Mouse (Mus musculus) CH12.LX (cell line): Measurements from ENCODE around the gene Tgfb2. TPM values are rescaled to one million over a fixed set of nuclear protein-coding genes. Genes with fewer than 3 reads are reported as not detected.

ENCODE experiments used
- DNase-seq: peaks from one replicate; pipeline ENCODE4 v3.0.0-alpha.2; 2013; ENCODE audit errors: extremely low read depth
- H3K27ac ChIP-seq: 2 replicates; pipeline ENCODE4 v1.5.1; 2012; ENCODE audit warnings: low read depth, mild to moderate bottlenecking, control low read depth, moderate library complexity; ENCODE audit not compliant: insufficient read depth
- H3K27me3 ChIP-seq: replicated peaks from 2 replicates; pipeline ENCODE3; 2012; ENCODE audit warnings: inconsistent platforms
- H3K36me3 ChIP-seq, 2 experiments: replicated peaks in 1 of 2; 2 replicates each; pipeline versions ENCODE3 to v1.6.1; 2012; ENCODE audit warnings: inconsistent platforms in 1 of 2, low read length in 1 of 2, mild to moderate bottlenecking in 1 of 2, mixed read lengths in 1 of 2, moderate library complexity in 1 of 2; ENCODE audit not compliant: control insufficient read depth in 1 of 2, insufficient read depth in 1 of 2
- H3K4me1 ChIP-seq, 2 experiments: 2 replicates each; pipeline ENCODE4 v1.6.1; 2012; ENCODE audit warnings: inconsistent platforms in 1 of 2, moderate library complexity in 1 of 2; ENCODE audit not compliant: insufficient read depth in 2 of 2, control insufficient read depth in 1 of 2
- H3K4me2 ChIP-seq: 2 replicates; pipeline ENCODE4 v1.6.1; 2012; ENCODE audit warnings: low read depth, mild to moderate bottlenecking, control low read depth; ENCODE audit not compliant: poor library complexity, insufficient read depth, severe bottlenecking
- H3K4me3 ChIP-seq, 3 experiments: fragments of 150-350 bp in 1 of 3; sonication (generic) in 1 of 3; replicated peaks in 1 of 3; 2 replicates each; pipeline versions ENCODE3 to v1.5.1; 2011 to 2012; ENCODE audit warnings: low read depth in 2 of 3, low read length in 2 of 3, mild to moderate bottlenecking in 2 of 3, moderate library complexity in 2 of 3, control low read depth in 1 of 3, improper control_type of control experiment in 1 of 3, inconsistent platforms in 1 of 3, mixed read lengths in 1 of 3; ENCODE audit not compliant: poor library complexity in 1 of 3
- H3K79me2 ChIP-seq: replicated peaks from 2 replicates; pipeline ENCODE4 v1.6.1; 2012; ENCODE audit warnings: mild to moderate bottlenecking, moderate library complexity; ENCODE audit not compliant: control insufficient read depth, poor library complexity, insufficient read depth, severe bottlenecking; ENCODE audit errors: extremely low read depth
- H3K9ac ChIP-seq: 2 replicates; pipeline ENCODE4 v1.6.1; 2012; ENCODE audit warnings: low read depth, mild to moderate bottlenecking, control low read depth, moderate library complexity; ENCODE audit not compliant: insufficient read depth
- H3K9me3 ChIP-seq: replicated peaks from 2 replicates; pipeline ENCODE3; 2012; ENCODE audit warnings: low read length, inconsistent platforms, mixed read lengths
- ELF1 ChIP-seq: IDR thresholded peaks from 2 replicates; pipeline ENCODE4 v1.6.1; 2014; ENCODE audit warnings: low read depth, mild to moderate bottlenecking, inconsistent platforms, low read length, improper control_type of control experiment
- EP300 ChIP-seq: IDR thresholded peaks from 2 replicates; pipeline ENCODE4 v1.6.1; 2011; ENCODE audit warnings: low read length, improper control_type of control experiment
- ETS1 ChIP-seq: conservative IDR thresholded peaks from 2 replicates; pipeline ENCODE4 v1.6.1; 2012; ENCODE audit warnings: low read depth, mild to moderate bottlenecking, inconsistent platforms, low read length, improper control_type of control experiment, moderate library complexity
- GABPA ChIP-seq: IDR thresholded peaks from 2 replicates; pipeline ENCODE4 v1.6.1; 2012; ENCODE audit warnings: low read depth, low read length, improper control_type of control experiment, inconsistent platforms; ENCODE audit not compliant: insufficient replicate concordance
- JUN ChIP-seq: IDR thresholded peaks from 2 replicates; pipeline ENCODE4 v1.6.1; 2011; ENCODE audit warnings: low read depth, mild to moderate bottlenecking, low read length, improper control_type of control experiment, moderate library complexity; ENCODE audit not compliant: insufficient read depth
- JUND ChIP-seq: conservative IDR thresholded peaks from 2 replicates; pipeline ENCODE4 v1.6.1; 2011; ENCODE audit warnings: low read depth, low read length, improper control_type of control experiment
- MAFK ChIP-seq: IDR thresholded peaks from 2 replicates; pipeline ENCODE4 v1.6.1; 2011; ENCODE audit warnings: low read length, improper control_type of control experiment; ENCODE audit not compliant: insufficient replicate concordance
- MEF2A ChIP-seq: IDR thresholded peaks from 2 replicates; pipeline ENCODE4 v1.6.1; 2014; ENCODE audit warnings: low read depth, mild to moderate bottlenecking, inconsistent platforms, low read length, improper control_type of control experiment, borderline replicate concordance
- MXI1 ChIP-seq: IDR thresholded peaks from 2 replicates; pipeline ENCODE4 v1.6.1; 2011; ENCODE audit warnings: mild to moderate bottlenecking, low read depth, low read length, improper control_type of control experiment
- MYC ChIP-seq: IDR thresholded peaks from 2 replicates; pipeline ENCODE4 v1.6.1; 2011; ENCODE audit warnings: low read depth, mild to moderate bottlenecking, improper control_type of control experiment, low read length
- NELFE ChIP-seq: IDR thresholded peaks from 2 replicates; pipeline ENCODE4 v1.6.1; 2011; ENCODE audit warnings: low read depth, low read length, improper control_type of control experiment
- NRF1 ChIP-seq: IDR thresholded peaks from 2 replicates; pipeline ENCODE4 v1.6.1; 2014; ENCODE audit warnings: low read depth, mild to moderate bottlenecking, inconsistent platforms, low read length, improper control_type of control experiment, moderate library complexity
- PAX5 ChIP-seq: IDR thresholded peaks from 2 replicates; pipeline ENCODE4 v1.6.1; 2012; ENCODE audit warnings: low read length, inconsistent platforms, mixed read lengths
- POLR2A ChIP-seq: IDR thresholded peaks from 2 replicates; pipeline ENCODE4 v1.6.1; 2011; ENCODE audit warnings: low read depth, mild to moderate bottlenecking, improper control_type of control experiment, low read length
- POLR2AphosphoS2 ChIP-seq: IDR thresholded peaks from 2 replicates; pipeline ENCODE4 v1.6.1; 2011; ENCODE audit warnings: low read depth, low read length, improper control_type of control experiment
- RCOR1 ChIP-seq: conservative IDR thresholded peaks from 2 replicates; pipeline ENCODE4 v1.6.1; 2012; ENCODE audit warnings: low read depth, mild to moderate bottlenecking, inconsistent platforms, low read length, improper control_type of control experiment
- USF1 ChIP-seq: IDR thresholded peaks from 2 replicates; pipeline ENCODE4 v1.6.1; 2014; ENCODE audit warnings: low read depth, mild to moderate bottlenecking, inconsistent platforms, low read length, improper control_type of control experiment
- dilution Hi-C: fragments of 300-500 bp; cut with MboI; formaldehyde crosslinking; loops from 2 replicates; pipeline ENCODE4 v1.14.3; 2020; ENCODE audit warnings: low sequenced_read_pairs; ENCODE audit not compliant: extremely low pct_unique_long_range_greater_than_20kb, extremely low pct_ligation_motif_present
- in situ Hi-C: fragments of 300-500 bp; cut with MboI; formaldehyde crosslinking; loops from 3 replicates; pipeline ENCODE4 v1.14.3; 2019; ENCODE audit warnings: low sequenced_read_pairs, low pct_ligation_motif_present, low pct_unique_long_range_greater_than_20kb, mixed read lengths
- polyA plus RNA-seq: library from polyadenylated mRNA; unstranded; fragments of >175 nt; gene quantifications from 2 replicates; pipeline ENCODE4 v1.2.1, GENCODE M21; 2012; ENCODE audit warnings: low read depth; ENCODE audit not compliant: insufficient read length
- total RNA-seq, 2 experiments: library from RNA; depleted of rRNA; stranded (reverse); fragments of 300-350 nt in 1 of 2; fragments of >200 nt in 1 of 2; gene quantifications; 2 replicates each; pipeline ENCODE4 v1.2.3; 2012 to 2014

Tgfb2 gene
- total and polyA plus RNA-seq, 3 experiments, result 0.04 TPM; not detected in 2

DNA sequence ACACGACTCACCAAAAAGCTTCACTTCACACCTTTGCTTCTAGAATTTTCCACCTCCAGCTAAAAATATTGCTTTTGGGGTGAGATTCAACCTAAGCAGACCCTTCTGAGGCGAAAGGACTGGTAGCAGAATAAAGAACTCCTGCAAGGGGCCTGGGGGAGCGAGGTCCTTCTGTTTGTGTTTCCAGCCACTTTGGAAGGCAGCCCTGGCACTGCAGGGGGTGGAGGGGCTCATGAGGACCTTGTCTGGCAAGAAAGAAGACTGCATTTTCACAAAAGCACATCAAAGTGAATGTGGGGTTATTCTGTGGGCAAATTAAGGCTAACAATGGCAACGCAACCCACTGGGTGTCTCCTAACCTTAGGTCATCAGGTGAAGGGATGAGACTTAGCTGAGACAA lies 32.6 kb downstream of the Tgfb2 start:
- no peak for TF ChIP-seq GABPA
- TF ChIP-seq NRF1, result no peak
- no peak for TF ChIP-seq MYC
- no peak for TF ChIP-seq RCOR1
- in situ Hi-C loops, result no loop called here
- dilution Hi-C loops, result no loop called here
- H3K27me3 ChIP-seq, result no peaks in the 10 kb centered on the region
- H3K4me1 ChIP-seq, result no peaks in the 10 kb centered on the region
- H3K4me3 ChIP-seq, result no peak overlapping the region
- no peaks in the 10 kb centered on the region for H3K79me2 ChIP-seq
- H3K4me2 ChIP-seq, result no peak overlapping the region
- no peaks in the 10 kb centered on the region for H3K36me3 ChIP-seq
- DNase-seq, result no peak
- H3K9ac ChIP-seq, result no peak overlapping the region
- H3K27ac ChIP-seq, result no peak overlapping the region
- no peaks in the 10 kb centered on the region for H3K9me3 ChIP-seq

DNA sequence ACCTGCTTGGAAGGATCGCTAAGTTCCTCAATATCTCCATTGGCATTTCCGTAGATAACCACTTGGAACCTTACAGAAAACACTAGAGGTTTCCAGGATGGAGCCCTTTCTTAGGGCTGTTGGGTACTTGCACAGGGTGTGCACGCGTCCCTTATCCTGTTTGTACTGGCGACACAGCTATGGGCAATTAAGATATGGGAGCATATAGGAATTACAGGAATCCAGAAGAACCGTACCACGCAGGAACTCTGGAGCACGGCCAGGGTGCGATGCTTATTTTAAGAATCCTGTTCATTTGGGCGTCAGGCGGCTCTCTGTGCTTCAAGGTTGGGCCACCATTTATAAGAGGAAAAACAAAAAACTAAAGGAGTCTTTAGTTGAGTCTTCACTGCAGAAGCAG lies 42.4 kb downstream of the Tgfb2 start:
- H3K36me3 ChIP-seq, result no peaks in the 10 kb centered on the region
- in situ Hi-C loops, result no loop called here

DNA sequence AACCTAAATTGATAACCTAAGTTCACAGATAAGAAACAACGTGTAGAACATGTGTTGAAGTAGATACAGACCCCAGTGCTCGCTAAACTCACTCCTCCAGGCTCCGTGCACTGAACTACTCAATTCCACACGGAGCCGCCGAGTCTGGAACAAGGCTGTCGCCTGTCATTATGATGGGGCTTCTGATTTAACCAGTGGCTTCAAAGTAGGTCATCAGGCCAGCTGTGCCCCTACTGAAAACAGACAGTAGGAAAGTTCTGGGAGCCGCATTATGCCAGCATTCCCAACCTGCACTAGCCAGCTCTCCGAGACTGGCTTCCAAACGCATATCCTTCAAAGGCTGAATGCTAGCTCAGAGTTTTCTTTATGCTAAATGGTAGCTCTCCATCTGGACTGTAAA lies 42.8 kb downstream of the Tgfb2 start:
- H3K27me3 ChIP-seq, result no peaks in the 10 kb centered on the region
- dilution Hi-C loops (no loop called here), in situ Hi-C loops (no loop called here)
- no peaks in the 10 kb centered on the region for H3K4me1 ChIP-seq
- no peaks in the 10 kb centered on the region for H3K36me3 ChIP-seq
- H3K4me3 ChIP-seq, result no peak overlapping the region
- H3K27ac ChIP-seq, result no peak overlapping the region
- no peak for DNase-seq
- no peaks in the 10 kb centered on the region for H3K79me2 ChIP-seq
- H3K9me3 ChIP-seq, result peaks cover 4% of the 10 kb centered on the region
- no peak for TF ChIP-seq MAFK
- no peak for TF ChIP-seq MEF2A
- TF ChIP-seq ELF1, result no peak
- no peak for TF ChIP-seq POLR2AphosphoS2
- no peak for TF ChIP-seq POLR2A
- TF ChIP-seq, all 38 proteins: peak for 0
- no peak overlapping the region for H3K4me2 ChIP-seq
- H3K9ac ChIP-seq, result no peak overlapping the region

More for the DNA sequence above, 42.4 kb downstream of the Tgfb2 start:
- no peaks in the 10 kb centered on the region for H3K79me2 ChIP-seq
- H3K4me3 ChIP-seq, result no peak overlapping the region
- H3K27ac ChIP-seq, result no peak overlapping the region
- H3K9me3 ChIP-seq, result peaks cover 4% of the 10 kb centered on the region
- H3K4me1 ChIP-seq, result no peaks in the 10 kb centered on the region
- dilution Hi-C loops, result no loop called here
- H3K27me3 ChIP-seq, result no peaks in the 10 kb centered on the region
- DNase-seq, result no peak
- no peak overlapping the region for H3K4me2 ChIP-seq
- TF ChIP-seq USF1 (no peak), ETS1 (no peak), JUN (no peak), NELFE (no peak), EP300 (no peak), MXI1 (no peak), JUND (no peak), MEF2A (no peak), GABPA (no peak), PAX5 (no peak)
- TF ChIP-seq, all 38 proteins: peak for 0
- no peak overlapping the region for H3K9ac ChIP-seq
